Mouse (Mus musculus): Measurements from ENCODE around the gene Rexo2.
A peak's percentile ranks its signal among the peaks of the same experiment; 100 is the strongest.

Gene Rexo2

DNA sequence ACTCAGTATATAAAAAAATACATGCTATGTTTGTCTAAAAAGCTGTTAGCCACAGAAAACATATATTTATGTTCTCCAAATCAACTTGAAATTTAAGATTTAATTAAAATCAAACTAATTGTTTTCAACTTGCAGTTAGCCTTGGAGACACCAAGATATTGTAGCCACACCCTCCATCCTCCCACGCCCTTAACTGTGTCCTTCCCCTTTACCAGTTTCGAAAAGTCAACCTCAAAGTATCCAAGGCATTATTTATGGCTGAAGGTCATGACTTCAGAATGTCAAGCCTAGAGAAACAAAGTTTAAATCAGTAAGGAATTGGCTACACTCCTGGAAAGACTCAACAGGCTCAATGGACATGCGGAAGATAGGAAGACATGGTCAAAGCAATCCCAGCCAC is 18.9 kb downstream of the Rexo2 start:
- H3K4me1 ChIP-seq (replicated peaks; ENCODE audit: low read depth, low read length), result no peaks in the 10 kb centered on the region
- no peak overlapping the region for H3K4me3 ChIP-seq (replicated peaks; ENCODE audit: low read length)
- TF ChIP-seq POU5F1 (IDR thresholded peaks at IDR 0.05; ENCODE audit: borderline replicate concordance, low read length), result no peak
- no peak for TF ChIP-seq NANOG (IDR thresholded peaks at IDR 0.05; ENCODE audit: borderline replicate concordance, low read length)
- TF ChIP-seq CTCF (conservative IDR thresholded peaks at IDR 0.05; ENCODE audit: low read length), result no peak
- no peaks in the 10 kb centered on the region for H3K27me3 ChIP-seq (ENCODE audit: insufficient read depth, low read length)
- 0 out of 2 replicates have a peak, but pooled peaks cover 7% of the 10 kb centered on the region for H3K36me3 ChIP-seq (ENCODE audit: insufficient read depth, low read length)
- H3K9me3 ChIP-seq (ENCODE audit: low read length), result 0 out of 2 replicates have a peak, but pooled peaks cover 4% of the 10 kb centered on the region

DNA sequence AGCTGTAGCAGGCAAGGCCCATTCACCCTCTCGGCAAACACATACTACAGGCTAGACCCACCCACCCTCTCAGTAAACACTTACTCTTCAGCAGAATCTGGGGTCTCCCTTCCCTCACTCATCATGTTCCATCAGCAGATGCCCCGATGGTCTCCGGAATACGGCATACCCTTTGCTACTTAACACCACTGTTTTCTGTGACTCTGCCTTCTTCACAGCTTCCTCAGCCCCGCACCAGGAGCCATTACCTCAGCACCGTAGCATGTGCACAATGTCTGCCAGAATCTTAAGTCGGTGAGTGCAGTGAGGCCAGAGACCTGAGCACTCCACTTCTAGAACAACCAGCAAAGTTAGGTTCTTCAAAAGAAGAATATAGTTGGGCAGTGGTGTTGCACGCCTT is 19.7 kb downstream of the Rexo2 start:
- no peak for TF ChIP-seq NANOG (IDR thresholded peaks at IDR 0.05; ENCODE audit: borderline replicate concordance, low read length)
- TF ChIP-seq CTCF (conservative IDR thresholded peaks at IDR 0.05; ENCODE audit: low read length), result no peak
- no peak for TF ChIP-seq POU5F1 (IDR thresholded peaks at IDR 0.05; ENCODE audit: borderline replicate concordance, low read length)
- Histone ChIP-seq H3K36me3 (ENCODE audit: insufficient read depth, low read length) (0 out of 2 replicates have a peak, but pooled peaks cover 4% of the 10 kb centered on the region), H3K4me3 (replicated peaks; ENCODE audit: low read length) (no peak overlapping the region), H3K27me3 (ENCODE audit: insufficient read depth, low read length) (no peaks in the 10 kb centered on the region), H3K9me3 (ENCODE audit: low read length) (0 out of 2 replicates have a peak, but pooled peaks cover 3% of the 10 kb centered on the region), H3K4me1 (replicated peaks; ENCODE audit: low read depth, low read length) (no peaks in the 10 kb centered on the region)

GRCm38 (mm10) chr9:48459391-48459790 is 21.0 kb downstream of the Rexo2 start:
- Histone ChIP-seq H3K9me3 (ENCODE audit: low read length) (no peaks in the 10 kb centered on the region), H3K4me3 (replicated peaks; ENCODE audit: low read length) (no peak overlapping the region), H3K27me3 (ENCODE audit: insufficient read depth, low read length) (no peaks in the 10 kb centered on the region), H3K36me3 (ENCODE audit: insufficient read depth, low read length) (0 out of 2 replicates have a peak, but pooled peaks cover 4% of the 10 kb centered on the region), H3K4me1 (replicated peaks; ENCODE audit: low read depth, low read length) (no peaks in the 10 kb centered on the region)
- TF ChIP-seq POU5F1 (IDR thresholded peaks at IDR 0.05; ENCODE audit: borderline replicate concordance, low read length) (no peak), CTCF (conservative IDR thresholded peaks at IDR 0.05; ENCODE audit: low read length) (no peak), NANOG (IDR thresholded peaks at IDR 0.05; ENCODE audit: borderline replicate concordance, low read length) (no peak)

DNA sequence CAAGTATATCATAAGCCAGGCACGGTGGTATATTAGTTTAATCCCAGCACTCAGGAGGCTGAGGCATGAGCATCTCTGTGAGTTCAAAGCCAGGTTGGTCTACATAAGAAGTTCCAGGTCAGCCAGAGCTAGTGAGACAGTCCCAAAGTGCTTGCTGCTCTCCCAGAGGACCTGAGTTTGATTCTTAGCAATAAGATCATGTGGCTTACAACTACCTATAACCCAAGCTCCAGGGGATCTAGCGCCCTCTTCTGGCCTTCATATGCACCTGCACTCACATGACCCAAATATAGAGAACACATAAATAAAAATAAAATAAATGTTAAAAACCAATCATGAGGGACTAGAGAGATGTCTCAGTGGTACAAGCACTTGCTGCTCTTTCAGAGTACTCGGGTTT is 21.5 kb downstream of the Rexo2 start:
- H3K27me3 ChIP-seq (ENCODE audit: insufficient read depth, low read length), result no peaks in the 10 kb centered on the region
- H3K4me3 ChIP-seq (replicated peaks; ENCODE audit: low read length), result no peak overlapping the region
- TF ChIP-seq POU5F1 (IDR thresholded peaks at IDR 0.05; ENCODE audit: borderline replicate concordance, low read length), result no peak
- TF ChIP-seq CTCF (conservative IDR thresholded peaks at IDR 0.05; ENCODE audit: low read length), result peak; percentile 80
- no peak for TF ChIP-seq NANOG (IDR thresholded peaks at IDR 0.05; ENCODE audit: borderline replicate concordance, low read length)
- H3K4me1 ChIP-seq (replicated peaks; ENCODE audit: low read depth, low read length), result no peaks in the 10 kb centered on the region
- H3K9me3 ChIP-seq (ENCODE audit: low read length), result no peaks in the 10 kb centered on the region
- 0 out of 2 replicates have a peak, but pooled peaks cover 2% of the 10 kb centered on the region for H3K36me3 ChIP-seq (ENCODE audit: insufficient read depth, low read length)

DNA sequence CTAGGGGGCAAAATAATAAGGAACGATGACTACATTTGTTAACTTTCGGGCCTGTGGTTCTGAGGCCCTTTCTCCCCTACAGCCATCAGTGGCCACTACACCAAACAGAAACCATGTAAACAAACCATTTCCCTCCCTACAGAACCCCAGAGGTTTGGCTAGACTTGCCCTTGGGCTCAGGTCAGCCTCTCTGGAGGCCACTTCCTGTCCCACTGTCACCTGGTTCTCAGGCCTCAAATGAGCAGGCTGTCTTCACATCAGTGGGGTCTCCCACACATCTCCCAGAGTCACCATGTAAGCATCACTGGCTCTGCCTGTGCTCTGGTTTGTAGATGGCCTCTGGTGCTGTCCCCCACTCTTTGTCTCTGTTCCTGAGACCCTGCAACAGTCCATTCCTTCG is 24.5 kb downstream of the Rexo2 start:
- no peaks in the 10 kb centered on the region for H3K36me3 ChIP-seq (ENCODE audit: insufficient read depth, low read length)
- H3K9me3 ChIP-seq (ENCODE audit: low read length), result no peaks in the 10 kb centered on the region
- TF ChIP-seq POU5F1 (IDR thresholded peaks at IDR 0.05; ENCODE audit: borderline replicate concordance, low read length), result no peak
- TF ChIP-seq CTCF (conservative IDR thresholded peaks at IDR 0.05; ENCODE audit: low read length), result no peak
- no peak for TF ChIP-seq NANOG (IDR thresholded peaks at IDR 0.05; ENCODE audit: borderline replicate concordance, low read length)
- no peaks in the 10 kb centered on the region for H3K4me1 ChIP-seq (replicated peaks; ENCODE audit: low read depth, low read length)
- H3K4me3 ChIP-seq (replicated peaks; ENCODE audit: low read length), result no peak overlapping the region
- no peaks in the 10 kb centered on the region for H3K27me3 ChIP-seq (ENCODE audit: insufficient read depth, low read length)

- H3K4me1 ChIP-seq (replicated peaks; ENCODE audit: low read depth, low read length), result no peaks in the 10 kb centered on the region
- TF ChIP-seq NANOG (IDR thresholded peaks at IDR 0.05; ENCODE audit: borderline replicate concordance, low read length) (no peak), CTCF (conservative IDR thresholded peaks at IDR 0.05; ENCODE audit: low read length) (no peak), POU5F1 (IDR thresholded peaks at IDR 0.05; ENCODE audit: borderline replicate concordance, low read length) (no peak)
- no peaks in the 10 kb centered on the region for H3K36me3 ChIP-seq (ENCODE audit: insufficient read depth, low read length)
Measured at GRCm38 (mm10) chr9:48450066-48450465, 30.4 kb downstream of the Rexo2 start.

DNA sequence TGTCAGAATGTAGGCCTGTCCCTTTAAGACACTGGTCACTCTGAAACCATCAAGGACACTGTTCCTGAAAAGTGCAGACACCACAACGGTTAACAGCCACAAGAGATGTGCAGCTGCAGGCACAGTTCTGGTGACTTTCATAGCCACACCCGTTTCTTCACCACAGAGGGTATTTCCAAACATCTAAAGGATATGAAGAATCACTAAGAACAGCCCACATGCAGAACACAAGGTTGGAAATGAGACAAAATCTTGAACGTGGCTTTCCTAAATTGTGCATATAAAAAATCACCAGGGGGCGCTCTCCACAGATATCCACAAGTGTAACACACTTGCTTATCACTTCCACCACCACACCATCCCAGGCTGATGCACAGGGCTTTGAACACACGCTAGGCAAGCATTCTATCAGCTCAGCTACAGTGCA is 32.6 kb downstream of the Rexo2 start:
- Histone ChIP-seq H3K4me3 (replicated peaks; ENCODE audit: low read length) (no peak overlapping the region), H3K36me3 (ENCODE audit: insufficient read depth, low read length) (no peaks in the 10 kb centered on the region), H3K27me3 (ENCODE audit: insufficient read depth, low read length) (no peaks in the 10 kb centered on the region), H3K4me1 (replicated peaks; ENCODE audit: low read depth, low read length) (no peaks in the 10 kb centered on the region), H3K9me3 (ENCODE audit: low read length) (no peaks in the 10 kb centered on the region)
- TF ChIP-seq POU5F1 (IDR thresholded peaks at IDR 0.05; ENCODE audit: borderline replicate concordance, low read length) (no peak), CTCF (conservative IDR thresholded peaks at IDR 0.05; ENCODE audit: low read length) (peak; percentile 66), NANOG (IDR thresholded peaks at IDR 0.05; ENCODE audit: borderline replicate concordance, low read length) (no peak)

More at GRCm38 (mm10) chr9:48450066-48450465, 30.4 kb downstream of the Rexo2 start:
- H3K4me3 ChIP-seq (replicated peaks; ENCODE audit: low read length), result no peak overlapping the region
- no peaks in the 10 kb centered on the region for H3K27me3 ChIP-seq (ENCODE audit: insufficient read depth, low read length)
- no peaks in the 10 kb centered on the region for H3K9me3 ChIP-seq (ENCODE audit: low read length)

- H3K4me1 ChIP-seq (replicated peaks; ENCODE audit: low read depth, low read length), result no peaks in the 10 kb centered on the region
- H3K36me3 ChIP-seq (ENCODE audit: insufficient read depth, low read length), result no peaks in the 10 kb centered on the region
- H3K4me3 ChIP-seq (replicated peaks; ENCODE audit: low read length), result no peak overlapping the region
- H3K9me3 ChIP-seq (ENCODE audit: low read length), result no peaks in the 10 kb centered on the region
- H3K27me3 ChIP-seq (ENCODE audit: insufficient read depth, low read length), result no peaks in the 10 kb centered on the region
- no peak for TF ChIP-seq CTCF (conservative IDR thresholded peaks at IDR 0.05; ENCODE audit: low read length)
- TF ChIP-seq POU5F1 (IDR thresholded peaks at IDR 0.05; ENCODE audit: borderline replicate concordance, low read length), result no peak
- no peak for TF ChIP-seq NANOG (IDR thresholded peaks at IDR 0.05; ENCODE audit: borderline replicate concordance, low read length)
Measured at GRCm38 (mm10) chr9:48444821-48445220, 35.6 kb downstream of the Rexo2 start.

- H3K4me1 ChIP-seq (replicated peaks; ENCODE audit: low read depth, low read length), result no peaks in the 10 kb centered on the region
- H3K4me3 ChIP-seq (replicated peaks; ENCODE audit: low read length), result no peak overlapping the region
- no peaks in the 10 kb centered on the region for H3K27me3 ChIP-seq (ENCODE audit: insufficient read depth, low read length)
- TF ChIP-seq CTCF (conservative IDR thresholded peaks at IDR 0.05; ENCODE audit: low read length) (no peak), NANOG (IDR thresholded peaks at IDR 0.05; ENCODE audit: borderline replicate concordance, low read length) (no peak), POU5F1 (IDR thresholded peaks at IDR 0.05; ENCODE audit: borderline replicate concordance, low read length) (no peak)
- H3K9me3 ChIP-seq (ENCODE audit: low read length), result no peaks in the 10 kb centered on the region
- H3K36me3 ChIP-seq (ENCODE audit: insufficient read depth, low read length), result no peaks in the 10 kb centered on the region
Measured at GRCm38 (mm10) chr9:48443873-48444272, 36.5 kb downstream of the Rexo2 start.
